Mouse (Mus musculus): Measurements from ENCODE around the gene Dpyd. TPM values are rescaled to one million over a fixed set of nuclear protein-coding genes. Genes with fewer than 3 reads are reported as not detected.

Gene Dpyd
- not detected in 2 replicates for polyA plus RNA-seq (2012)

GRCm38 (mm10) chr3:118561554-118562310 is at the start of gene Dpyd:
Gene Dpyd, plus strand, starts transcription at chr3:118562129.

All from megakaryocyte-erythroid progenitor cell, adult 5 weeks (primary cell).